Mouse (Mus musculus) testis, adult 2 months (tissue): Measurements from ENCODE around the gene Taar8c.

Experiments used
- CTCF ChIP-seq: fragments of 200-500 bp; IDR thresholded peaks from 2 replicates; pipeline ENCODE4 v1.5.1; 2012; ENCODE audit warnings: low read depth, mild to moderate bottlenecking, inconsistent platforms, low read length, moderate library complexity; ENCODE audit not compliant: control insufficient read depth, insufficient read depth, insufficient replicate concordance
- POLR2A ChIP-seq: fragments of 200-500 bp; IDR thresholded peaks from 2 replicates; pipeline ENCODE4 v1.6.1; 2012; ENCODE audit warnings: low read depth, mild to moderate bottlenecking, inconsistent platforms, low read length, moderate library complexity; ENCODE audit not compliant: control insufficient read depth

DNA sequence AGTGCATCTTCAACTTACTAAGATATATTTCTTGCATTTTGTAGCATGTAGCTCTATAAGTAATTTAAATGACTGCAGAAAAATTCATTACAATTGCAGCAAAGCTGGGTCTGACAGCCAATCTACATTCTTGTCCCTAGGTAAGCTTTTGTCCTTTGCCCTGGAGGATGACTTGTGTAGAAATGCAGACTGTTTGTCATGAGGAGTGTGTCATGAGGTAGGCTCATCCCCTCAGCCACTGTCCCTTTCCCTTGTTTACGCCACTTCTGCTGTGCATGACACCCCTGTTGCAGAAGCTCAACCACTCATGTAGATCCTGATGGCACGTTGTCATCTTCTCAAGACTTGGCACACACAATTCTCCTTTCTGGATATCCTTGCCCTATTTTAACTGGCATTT, 14.5 kb downstream of the Taar8c start:
- TF ChIP-seq CTCF (no peak), POLR2A (no peak)
